Mouse (Mus musculus): ENCODE results near the gene Samd4. TPM values are rescaled to one million over a fixed set of nuclear protein-coding genes. Genes with fewer than 3 reads are reported as not detected.

The Samd4 gene
- polyA plus RNA-seq, 1 experiment, result 17.6 TPM

GRCm38 (mm10) chr14:46962832-46963231 lies 80.2 kb downstream of the Samd4 start:
- Histone ChIP-seq H3K9ac (ENCODE audit: low read depth, poor library complexity, severe bottlenecking) (no peak overlapping the region), H3K4me3 (ENCODE audit: low read depth, low read length) (no peak overlapping the region), H3K4me1 (ENCODE audit: control insufficient read depth, insufficient read depth, low read length) (no peaks in the 10 kb centered on the region), H3K27ac (ENCODE audit: insufficient read depth, low read length) (no peak overlapping the region), H3K27me3 (ENCODE audit: control insufficient read depth, insufficient read depth, low read length, poor library complexity, severe bottlenecking) (no peaks in the 10 kb centered on the region), H3K9me3 (replicated peaks; ENCODE audit: control insufficient read depth, insufficient read depth, low read length, poor library complexity, severe bottlenecking) (no peaks in the 10 kb centered on the region; the same call in 1 of the 2 replicates), H3K36me3 (ENCODE audit: control insufficient read depth, insufficient read depth, low read length, poor library complexity, severe bottlenecking) (no peaks in the 10 kb centered on the region)
- no peak for TF ChIP-seq POLR2A (IDR thresholded peaks at IDR 0.05; ENCODE audit: insufficient read depth, low read length)
- TF ChIP-seq CTCF (IDR thresholded peaks at IDR 0.05; ENCODE audit: low read depth, low read length), result no peak
- TF ChIP-seq EP300 (IDR thresholded peaks at IDR 0.05; ENCODE audit: insufficient read depth, low read depth, low read length), result no peak

DNA sequence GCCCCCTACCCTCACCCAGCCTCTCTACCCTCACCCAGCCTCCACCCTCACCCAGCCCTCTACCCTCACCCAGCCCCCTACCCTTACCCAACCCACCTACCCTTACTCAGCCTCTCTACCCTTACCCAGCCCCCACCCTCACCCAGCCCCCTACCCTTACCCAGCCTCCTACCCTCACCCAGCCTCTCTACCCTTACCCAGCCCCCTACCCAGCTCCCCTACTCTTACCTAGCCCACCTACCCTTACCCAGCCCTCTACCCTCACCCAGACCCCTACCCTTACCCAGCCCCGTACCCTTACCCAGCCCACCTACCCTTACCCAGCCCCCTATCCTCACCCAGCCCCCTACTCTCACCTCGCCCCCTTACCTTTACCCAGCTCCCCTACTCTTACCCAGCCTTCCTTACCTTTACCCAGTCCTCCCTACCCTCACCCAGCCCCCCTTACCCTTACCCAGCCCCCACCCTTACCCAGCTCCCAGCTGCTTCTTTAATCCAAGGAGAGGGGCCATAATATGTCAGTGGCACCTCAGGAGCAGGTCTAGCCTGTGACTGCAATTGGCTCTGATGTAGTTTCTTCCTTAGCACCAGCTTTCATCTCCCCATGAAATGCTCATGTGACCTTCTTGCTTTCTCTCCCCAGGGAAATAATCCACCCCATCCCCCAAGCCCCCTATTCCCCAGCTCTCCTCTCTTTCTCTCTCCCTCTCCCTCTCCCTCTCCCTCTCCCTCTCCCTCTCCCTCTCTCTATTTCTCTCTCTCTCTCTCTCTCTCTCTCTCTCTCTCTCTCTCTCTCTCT lies 81.6 kb downstream of the Samd4 start:
- Histone ChIP-seq H3K4me1 (ENCODE audit: control insufficient read depth, insufficient read depth, low read length) (no peaks in the 10 kb centered on the region), H3K36me3 (ENCODE audit: control insufficient read depth, insufficient read depth, low read length, poor library complexity, severe bottlenecking) (no peaks in the 10 kb centered on the region), H3K27ac (ENCODE audit: insufficient read depth, low read length) (no peak overlapping the region), H3K9ac (ENCODE audit: low read depth, poor library complexity, severe bottlenecking) (no peak overlapping the region), H3K27me3 (ENCODE audit: control insufficient read depth, insufficient read depth, low read length, poor library complexity, severe bottlenecking) (no peaks in the 10 kb centered on the region), H3K4me3 (ENCODE audit: low read depth, low read length) (no peak overlapping the region), H3K9me3 (replicated peaks; ENCODE audit: control insufficient read depth, insufficient read depth, low read length, poor library complexity, severe bottlenecking) (no peaks in the 10 kb centered on the region; the same call in 1 of the 2 replicates)
- TF ChIP-seq POLR2A (IDR thresholded peaks at IDR 0.05; ENCODE audit: insufficient read depth, low read length), result no peak
- TF ChIP-seq EP300 (IDR thresholded peaks at IDR 0.05; ENCODE audit: insufficient read depth, low read depth, low read length), result no peak
- no peak for TF ChIP-seq CTCF (IDR thresholded peaks at IDR 0.05; ENCODE audit: low read depth, low read length)

GRCm38 (mm10) chr14:46966206-46966605 lies 83.6 kb downstream of the Samd4 start:
- no peak for TF ChIP-seq POLR2A (IDR thresholded peaks at IDR 0.05; ENCODE audit: insufficient read depth, low read length)
- no peak for TF ChIP-seq EP300 (IDR thresholded peaks at IDR 0.05; ENCODE audit: insufficient read depth, low read depth, low read length)
- TF ChIP-seq CTCF (IDR thresholded peaks at IDR 0.05; ENCODE audit: low read depth, low read length), result no peak
- no peak overlapping the region for H3K4me3 ChIP-seq (ENCODE audit: low read depth, low read length)
- H3K9ac ChIP-seq (ENCODE audit: low read depth, poor library complexity, severe bottlenecking), result no peak overlapping the region
- no peaks in the 10 kb centered on the region; the same call in 1 of the 2 replicates for H3K9me3 ChIP-seq (replicated peaks; ENCODE audit: control insufficient read depth, insufficient read depth, low read length, poor library complexity, severe bottlenecking)
- H3K27ac ChIP-seq (ENCODE audit: insufficient read depth, low read length), result no peak overlapping the region
- H3K27me3 ChIP-seq (ENCODE audit: control insufficient read depth, insufficient read depth, low read length, poor library complexity, severe bottlenecking), result no peaks in the 10 kb centered on the region
- H3K36me3 ChIP-seq (ENCODE audit: control insufficient read depth, insufficient read depth, low read length, poor library complexity, severe bottlenecking), result no peaks in the 10 kb centered on the region
- no peaks in the 10 kb centered on the region for H3K4me1 ChIP-seq (ENCODE audit: control insufficient read depth, insufficient read depth, low read length)

DNA sequence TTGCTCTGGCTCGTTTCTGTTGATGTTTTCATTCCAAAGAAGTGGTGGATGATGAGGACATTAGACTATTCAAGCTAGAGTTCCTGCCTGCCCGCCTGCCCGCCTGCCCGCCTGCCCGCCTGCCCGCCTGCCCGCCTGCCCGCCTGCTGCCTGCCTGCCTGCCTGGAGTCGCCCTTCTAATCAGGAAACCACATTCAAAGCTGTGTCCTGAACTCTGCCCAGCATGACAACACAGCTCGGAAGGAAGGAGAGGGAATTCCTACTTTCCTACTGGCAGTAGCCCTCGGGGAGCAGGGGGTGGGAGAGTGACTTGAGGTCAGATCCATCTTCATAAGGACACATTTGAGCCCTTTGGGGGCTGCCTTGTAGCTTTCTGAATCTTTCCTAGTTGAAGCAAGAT lies 85.4 kb downstream of the Samd4 start:
- H3K9me3 ChIP-seq (replicated peaks; ENCODE audit: control insufficient read depth, insufficient read depth, low read length, poor library complexity, severe bottlenecking), result no peaks in the 10 kb centered on the region; the same call in 1 of the 2 replicates
- TF ChIP-seq CTCF (IDR thresholded peaks at IDR 0.05; ENCODE audit: low read depth, low read length) (no peak), POLR2A (IDR thresholded peaks at IDR 0.05; ENCODE audit: insufficient read depth, low read length) (no peak), EP300 (IDR thresholded peaks at IDR 0.05; ENCODE audit: insufficient read depth, low read depth, low read length) (no peak)
- no peak overlapping the region for H3K27ac ChIP-seq (ENCODE audit: insufficient read depth, low read length)
- no peak overlapping the region for H3K9ac ChIP-seq (ENCODE audit: low read depth, poor library complexity, severe bottlenecking)
- no peaks in the 10 kb centered on the region for H3K27me3 ChIP-seq (ENCODE audit: control insufficient read depth, insufficient read depth, low read length, poor library complexity, severe bottlenecking)
- no peaks in the 10 kb centered on the region for H3K4me1 ChIP-seq (ENCODE audit: control insufficient read depth, insufficient read depth, low read length)
- no peak overlapping the region for H3K4me3 ChIP-seq (ENCODE audit: low read depth, low read length)
- H3K36me3 ChIP-seq (ENCODE audit: control insufficient read depth, insufficient read depth, low read length, poor library complexity, severe bottlenecking), result no peaks in the 10 kb centered on the region

GRCm38 (mm10) chr14:46970673-46971072 lies 88.0 kb downstream of the Samd4 start:
- no peak overlapping the region for H3K27ac ChIP-seq (ENCODE audit: insufficient read depth, low read length)
- no peak overlapping the region for H3K9ac ChIP-seq (ENCODE audit: low read depth, poor library complexity, severe bottlenecking)
- H3K27me3 ChIP-seq (ENCODE audit: control insufficient read depth, insufficient read depth, low read length, poor library complexity, severe bottlenecking), result no peaks in the 10 kb centered on the region
- no peaks in the 10 kb centered on the region for H3K36me3 ChIP-seq (ENCODE audit: control insufficient read depth, insufficient read depth, low read length, poor library complexity, severe bottlenecking)
- TF ChIP-seq POLR2A (IDR thresholded peaks at IDR 0.05; ENCODE audit: insufficient read depth, low read length) (no peak), EP300 (IDR thresholded peaks at IDR 0.05; ENCODE audit: insufficient read depth, low read depth, low read length) (no peak)
- no peaks in the 10 kb centered on the region for H3K4me1 ChIP-seq (ENCODE audit: control insufficient read depth, insufficient read depth, low read length)
- no peaks in the 10 kb centered on the region; the same call in 1 of the 2 replicates for H3K9me3 ChIP-seq (replicated peaks; ENCODE audit: control insufficient read depth, insufficient read depth, low read length, poor library complexity, severe bottlenecking)
- H3K4me3 ChIP-seq (ENCODE audit: low read depth, low read length), result no peak overlapping the region

DNA sequence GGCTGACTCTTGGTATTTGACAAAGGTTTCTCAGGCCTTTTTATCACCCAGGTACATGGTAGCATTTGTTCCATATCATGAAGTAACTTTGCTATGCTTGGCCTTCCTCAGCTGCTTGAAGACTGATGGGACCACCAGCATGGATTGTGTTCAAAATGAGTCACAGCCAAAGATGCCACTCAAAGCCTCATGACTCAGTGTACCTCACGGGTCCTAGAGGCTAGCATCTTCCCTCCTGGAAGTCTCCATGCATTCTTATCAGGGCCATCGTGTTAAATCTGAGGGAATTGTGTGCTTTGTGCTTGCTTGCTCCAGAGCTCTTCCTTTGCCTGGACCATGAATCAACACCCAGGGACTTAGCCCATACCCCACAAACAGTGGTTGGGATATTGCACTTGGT lies 89.1 kb downstream of the Samd4 start:
- Histone ChIP-seq H3K9me3 (replicated peaks; ENCODE audit: control insufficient read depth, insufficient read depth, low read length, poor library complexity, severe bottlenecking) (no peaks in the 10 kb centered on the region), H3K36me3 (ENCODE audit: control insufficient read depth, insufficient read depth, low read length, poor library complexity, severe bottlenecking) (no peaks in the 10 kb centered on the region), H3K4me1 (ENCODE audit: control insufficient read depth, insufficient read depth, low read length) (no peaks in the 10 kb centered on the region), H3K4me3 (ENCODE audit: low read depth, low read length) (no peak overlapping the region), H3K27ac (ENCODE audit: insufficient read depth, low read length) (no peak overlapping the region), H3K9ac (ENCODE audit: low read depth, poor library complexity, severe bottlenecking) (no peak overlapping the region), H3K27me3 (ENCODE audit: control insufficient read depth, insufficient read depth, low read length, poor library complexity, severe bottlenecking) (no peaks in the 10 kb centered on the region)
- TF ChIP-seq EP300 (IDR thresholded peaks at IDR 0.05; ENCODE audit: insufficient read depth, low read depth, low read length) (no peak), POLR2A (IDR thresholded peaks at IDR 0.05; ENCODE audit: insufficient read depth, low read length) (no peak), CTCF (IDR thresholded peaks at IDR 0.05; ENCODE audit: low read depth, low read length) (no peak)
